In genomic region chr3:16533643-16534042, GRCm38 (mm10) we compare ENCODE assay signal across 23 mouse cellular contexts.
DNase-seq lines count a peak whose midpoint lies in the region; ATAC-seq lines count a peak whose summit lies in the region.
"Had no signal": no experiment of that assay in that cellular context is flagged by ENCODE, and none has a peak within 500 bp of the region (broad histone marks: within the 10 kb centered on the region; RNA-seq: fewer than 3 reads in every experiment).

No protein-coding gene starts in this region.

- peak; percentile 94 for ATAC-seq in frontal cortex, adult (ENCODE audit: low TSS enrichment)
- ATAC-seq: activated CD4-positive, CD25-positive, alpha-beta regulatory T cell, adult 4 months; CD4-positive, CD25-positive, alpha-beta regulatory T cell, adult 4 months; forebrain, embryonic 14.5 days; Patski had no signal

- intact Hi-C loops in left cerebral cortex, postnatal 25 days (cut with DNase I) = loop anchor here (10.0 kb wide), 1 partner anchor 1261 kb away; no protein-coding TSS in a partner anchor
- intact Hi-C loops in left cerebral cortex, postnatal 36 days (cut with DNase I) = no loop called here

- no peak for DNase-seq in frontal cortex, postnatal 25 days (ENCODE audit: low spot score in 2 of 2)
- DNase-seq in left cerebral cortex, adult 11 months (ENCODE audit: low spot score) = peak; percentile 18
- no peak for DNase-seq in left cerebral cortex, adult 8-10 months (ENCODE audit: low spot score in 2 of 2)
- peak; percentile 1 to 70 for DNase-seq in left cerebral cortex, postnatal 25 days (ENCODE audit: low spot score in 2 of 2)
- DNase-seq in left cerebral cortex, postnatal 36 days (ENCODE audit: low spot score in 2 of 2) = no peak
- DNase-seq in brain, adult 2 months (ENCODE audit: low read depth, low spot score) = peak; percentile 73
- no peak for DNase-seq in neural tube, embryonic 10.5 days (ENCODE audit: extremely low spot score, low spot score)
- DNase-seq: adrenal gland, adult 8-10 months; adrenal gland, postnatal 14 days; adrenal gland, postnatal 36 days; B cell, adult 2 months; cerebellum, adult 11 months; cerebellum, adult 18-20 months; cerebellum, adult 8-10 months; cerebellum, adult 9-11 months; cerebellum, postnatal 14 days; cerebellum, postnatal 36 days; embryo, embryonic 11 days had no signal

Comparison
In these comparisons a context has a peak if more than half of its experiments do, and no peak if none do; other contexts are left out.
1. DNase-seq: peak in left cerebral cortex, adult 11 months (single experiment), left cerebral cortex, postnatal 25 days (2 of 2) and brain, adult 2 months (single experiment); none in frontal cortex, postnatal 25 days (0 of 2), left cerebral cortex, adult 8-10 months (0 of 2), left cerebral cortex, postnatal 36 days (0 of 2) and neural tube, embryonic 10.5 days (single experiment).